Mouse (Mus musculus): ENCODE results near the gene Zbtb46.

DNA sequence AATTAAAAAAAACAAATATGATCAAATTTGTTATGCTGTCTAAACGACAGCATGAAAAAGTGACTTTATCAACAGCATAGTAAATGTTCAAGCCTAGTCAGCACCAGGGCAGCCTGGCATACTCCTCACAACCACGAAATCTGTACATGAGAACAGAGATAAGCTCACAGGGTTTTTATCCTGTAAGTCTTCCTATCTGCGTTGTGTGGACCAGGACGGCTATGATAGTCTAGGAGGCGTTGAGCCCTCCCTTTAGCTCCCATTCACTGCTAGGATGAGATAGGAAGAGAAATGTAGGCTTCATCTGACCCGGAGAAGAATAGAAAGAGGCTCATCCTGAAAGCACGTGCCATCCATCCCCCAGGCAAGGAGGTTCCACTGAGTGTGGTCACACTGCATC is 39.9 kb downstream of the Zbtb46 start:
- TF ChIP-seq CTCF (IDR thresholded peaks at IDR 0.05; ENCODE audit: insufficient read depth, low read depth, low read length): no peak
- TF ChIP-seq POLR2A (IDR thresholded peaks at IDR 0.05; ENCODE audit: insufficient read depth, low read depth, low read length): no peak
